Mouse (Mus musculus): ENCODE results near the gene Arhgap9. TPM values are rescaled to one million over a fixed set of nuclear protein-coding genes. Genes with fewer than 3 reads are reported as not detected.
A peak's percentile ranks its signal among the peaks of the same experiment; 100 is the strongest.

Gene Arhgap9
- polyA plus RNA-seq, 1 experiment: 11.2 TPM

DNA sequence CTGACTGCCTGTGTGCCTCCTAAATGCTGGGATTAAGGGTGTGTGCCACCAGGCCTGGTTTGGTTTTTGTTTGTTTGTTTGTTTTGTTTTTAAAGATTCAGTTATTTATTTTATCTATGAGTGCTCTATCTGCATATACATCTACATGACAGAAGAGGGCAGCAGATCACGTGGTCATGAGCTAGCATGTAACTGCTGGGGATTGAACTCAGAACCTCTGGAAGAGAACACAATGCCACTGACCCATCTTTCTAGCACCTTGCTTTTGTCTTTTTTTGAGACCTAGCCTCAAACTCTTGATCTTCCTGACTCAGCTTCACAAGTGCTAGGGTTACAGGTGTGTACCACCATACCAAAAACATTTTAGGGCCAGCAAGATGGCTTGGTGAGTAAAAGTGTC, 13.5 kb downstream of the Arhgap9 start:
- Histone ChIP-seq H3K36me3 (ENCODE audit: control insufficient read depth, insufficient read depth, low read length) (no peaks in the 10 kb centered on the region), H3K4me3 (ENCODE audit: low read depth, low read length) (no peak overlapping the region), H3K27me3 (ENCODE audit: control insufficient read depth, insufficient read depth, low read length) (peaks cover 20% of the 10 kb centered on the region), H3K4me1 (ENCODE audit: control insufficient read depth, insufficient read depth, insufficient read length, low read length) (peaks cover 3% of the 10 kb centered on the region), H3K27ac (ENCODE audit: insufficient read depth, low read depth, low read length) (no peak overlapping the region)
- TF ChIP-seq POLR2A (IDR thresholded peaks at IDR 0.05; ENCODE audit: low read depth, low read length) (no peak), CTCF (IDR thresholded peaks at IDR 0.05; ENCODE audit: extremely low read depth, insufficient read length, insufficient replicate concordance, low read depth, low read length) (no peak)
- WGBS: 29% methylated on average over 1 of the region's 1 CpGs

DNA sequence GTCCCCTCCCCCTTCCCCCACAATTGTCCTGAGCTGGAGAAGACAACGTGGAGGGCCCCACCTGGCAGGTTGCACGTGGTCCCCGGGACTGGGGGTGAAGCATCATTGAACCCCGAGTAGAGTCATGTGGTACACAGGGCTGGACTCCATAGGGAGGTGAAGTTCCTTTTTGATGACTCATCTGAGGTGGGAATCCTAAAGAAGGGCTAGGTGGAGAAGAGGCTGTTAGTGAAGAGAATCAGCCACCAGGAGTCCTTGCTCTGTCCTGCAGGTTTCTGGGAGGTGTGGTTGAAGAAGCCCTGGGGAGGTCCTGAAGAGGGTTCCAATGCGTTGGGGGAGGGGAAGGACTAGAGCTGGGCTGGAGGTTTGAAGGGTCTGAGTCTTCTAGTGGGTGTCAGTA, 15.2 kb downstream of the Arhgap9 start:
- WGBS: 41% methylated on average over 5 of the region's 5 CpGs
- Histone ChIP-seq H3K4me1 (ENCODE audit: control insufficient read depth, insufficient read depth, insufficient read length, low read length) (peaks cover 5% of the 10 kb centered on the region), H3K27ac (ENCODE audit: insufficient read depth, low read depth, low read length) (no peak overlapping the region), H3K4me3 (ENCODE audit: low read depth, low read length) (no peak overlapping the region), H3K36me3 (ENCODE audit: control insufficient read depth, insufficient read depth, low read length) (no peaks in the 10 kb centered on the region), H3K27me3 (ENCODE audit: control insufficient read depth, insufficient read depth, low read length) (peaks cover 33% of the 10 kb centered on the region)
- TF ChIP-seq CTCF (IDR thresholded peaks at IDR 0.05; ENCODE audit: extremely low read depth, insufficient read length, insufficient replicate concordance, low read depth, low read length) (no peak), POLR2A (IDR thresholded peaks at IDR 0.05; ENCODE audit: low read depth, low read length) (no peak)

DNA sequence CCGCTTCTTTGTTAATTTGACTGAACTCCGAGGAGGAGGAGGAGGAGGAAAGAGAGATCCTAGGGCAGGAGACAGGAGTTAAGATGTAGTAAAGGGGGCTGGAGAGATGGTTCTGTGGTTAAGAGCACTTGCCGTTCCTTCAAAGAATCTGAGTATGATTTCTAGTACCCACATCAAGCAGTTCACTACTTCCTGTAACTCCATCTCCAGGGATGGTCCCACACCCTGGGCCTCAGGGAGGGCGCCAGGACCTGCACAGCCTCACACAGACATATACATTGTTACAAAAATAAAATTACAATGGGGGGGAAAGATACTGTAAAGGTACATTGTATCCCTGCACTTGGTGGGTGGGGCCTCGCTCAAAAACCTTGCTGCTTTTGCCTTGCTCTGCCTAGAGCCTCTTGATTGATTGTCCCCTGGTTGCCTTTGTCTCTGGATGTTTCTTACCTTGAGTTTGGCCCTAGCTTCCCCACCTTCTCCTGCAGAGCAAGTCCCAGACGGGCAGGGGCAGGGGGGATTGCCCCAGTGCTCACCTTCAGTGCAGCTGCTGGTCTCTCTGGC, 15.9 kb downstream of the Arhgap9 start:
- WGBS: 74% methylated on average over 6 of the region's 6 CpGs
- peaks cover 32% of the 10 kb centered on the region for H3K27me3 ChIP-seq (ENCODE audit: control insufficient read depth, insufficient read depth, low read length)
- no peak overlapping the region for H3K4me3 ChIP-seq (ENCODE audit: low read depth, low read length)
- no peaks in the 10 kb centered on the region for H3K36me3 ChIP-seq (ENCODE audit: control insufficient read depth, insufficient read depth, low read length)
- H3K4me1 ChIP-seq (ENCODE audit: control insufficient read depth, insufficient read depth, insufficient read length, low read length): peaks cover 8% of the 10 kb centered on the region
- no peak overlapping the region for H3K27ac ChIP-seq (ENCODE audit: insufficient read depth, low read depth, low read length)
- TF ChIP-seq POLR2A (IDR thresholded peaks at IDR 0.05; ENCODE audit: low read depth, low read length) (no peak), CTCF (IDR thresholded peaks at IDR 0.05; ENCODE audit: extremely low read depth, insufficient read length, insufficient replicate concordance, low read depth, low read length) (no peak)

DNA sequence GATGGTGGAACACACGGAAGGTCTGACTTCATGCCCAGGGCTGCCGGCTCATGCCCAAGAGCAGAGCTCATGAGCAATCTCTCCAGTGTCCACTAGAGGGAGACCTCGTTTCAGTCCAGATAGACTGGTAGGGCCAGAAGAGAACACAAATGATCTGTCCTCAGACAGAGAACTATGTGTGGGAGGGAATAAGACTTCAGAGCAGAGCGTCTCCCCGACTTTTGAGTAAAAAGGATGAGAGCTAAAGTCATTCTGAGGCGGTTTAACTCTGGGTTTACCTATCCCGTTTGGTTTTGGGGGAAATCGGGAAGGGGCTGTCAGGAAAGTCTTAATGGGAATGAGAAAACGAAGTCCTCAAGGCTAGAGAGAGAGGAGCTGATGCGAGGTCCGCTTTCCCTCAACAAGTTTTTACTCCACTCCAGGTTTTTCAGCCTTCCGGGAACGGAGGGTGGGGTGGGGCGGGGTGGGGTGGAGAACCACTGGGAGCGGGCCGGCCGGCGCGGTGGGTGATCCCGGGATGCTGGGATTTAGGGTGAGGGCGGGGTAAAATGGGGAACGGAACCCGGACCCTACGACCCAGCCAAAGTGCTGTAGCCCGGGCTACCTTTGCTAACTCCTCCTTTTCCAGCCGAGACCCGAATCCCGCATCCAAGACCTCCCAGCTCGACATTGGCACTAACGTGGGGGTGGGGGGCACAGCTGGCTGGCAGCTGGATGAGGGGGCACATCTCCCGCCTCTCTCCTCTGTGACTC, 17.3 kb downstream of the Arhgap9 start:
- WGBS: under 1% methylated on average over 31 of the region's 31 CpGs
- peaks cover 32% of the 10 kb centered on the region for H3K27me3 ChIP-seq (ENCODE audit: control insufficient read depth, insufficient read depth, low read length)
- TF ChIP-seq CTCF (IDR thresholded peaks at IDR 0.05; ENCODE audit: extremely low read depth, insufficient read length, insufficient replicate concordance, low read depth, low read length) (peak; percentile 75; the same call in 1 of the 2 replicates), POLR2A (IDR thresholded peaks at IDR 0.05; ENCODE audit: low read depth, low read length) (no peak)
- peak overlapping the region; percentile 60 for H3K4me3 ChIP-seq (ENCODE audit: low read depth, low read length)
- peak overlapping the region; percentile 67 for H3K27ac ChIP-seq (ENCODE audit: insufficient read depth, low read depth, low read length)
- H3K36me3 ChIP-seq (ENCODE audit: control insufficient read depth, insufficient read depth, low read length): no peaks in the 10 kb centered on the region
- H3K4me1 ChIP-seq (ENCODE audit: control insufficient read depth, insufficient read depth, insufficient read length, low read length): peaks cover 8% of the 10 kb centered on the region

DNA sequence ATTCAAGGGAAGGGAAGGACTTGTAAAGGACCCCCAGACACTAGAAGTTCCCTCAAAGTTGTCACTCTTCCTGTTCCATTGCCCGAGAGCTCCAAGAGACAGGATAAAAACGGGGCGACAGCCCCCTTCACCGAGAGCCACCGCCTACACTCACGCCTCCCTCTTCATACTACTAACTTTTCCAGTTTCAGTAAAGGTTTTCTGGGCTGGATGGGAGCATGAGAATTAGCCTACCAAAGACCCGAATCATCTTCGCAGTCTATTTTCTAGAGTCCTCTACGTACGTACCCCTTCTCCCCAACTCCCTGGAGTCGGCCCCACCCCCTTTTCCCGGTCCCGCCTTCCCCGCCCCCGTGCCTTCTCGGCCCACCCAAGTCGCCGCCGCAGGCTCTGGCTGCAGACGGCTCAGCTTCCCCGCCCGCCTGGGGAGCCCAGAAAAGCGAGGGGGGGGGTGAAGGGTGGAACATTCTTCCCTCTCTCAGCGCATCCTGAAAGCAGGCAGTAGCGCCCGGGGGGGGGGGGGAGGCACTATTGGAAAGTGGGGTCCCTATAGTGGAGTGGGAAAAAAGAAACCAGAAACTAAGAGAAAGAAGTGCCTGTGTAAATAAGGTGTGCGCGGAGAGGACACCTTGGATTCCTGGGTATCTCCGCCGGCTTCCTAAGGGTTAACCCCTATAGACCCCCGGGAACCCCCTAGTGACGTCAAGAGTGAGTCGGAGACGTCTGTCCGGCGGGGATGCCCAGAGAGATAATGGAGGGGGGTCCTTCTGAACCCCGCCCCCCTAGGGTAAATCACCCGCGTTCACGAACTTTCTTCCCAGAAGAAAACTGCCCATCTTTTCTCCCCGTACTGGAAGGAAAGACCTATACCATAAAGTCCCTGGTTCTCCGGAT, 18.2 kb downstream of the Arhgap9 start:
- no peak for TF ChIP-seq CTCF (IDR thresholded peaks at IDR 0.05; ENCODE audit: extremely low read depth, insufficient read length, insufficient replicate concordance, low read depth, low read length)
- TF ChIP-seq POLR2A (IDR thresholded peaks at IDR 0.05; ENCODE audit: low read depth, low read length): no peak

DNA sequence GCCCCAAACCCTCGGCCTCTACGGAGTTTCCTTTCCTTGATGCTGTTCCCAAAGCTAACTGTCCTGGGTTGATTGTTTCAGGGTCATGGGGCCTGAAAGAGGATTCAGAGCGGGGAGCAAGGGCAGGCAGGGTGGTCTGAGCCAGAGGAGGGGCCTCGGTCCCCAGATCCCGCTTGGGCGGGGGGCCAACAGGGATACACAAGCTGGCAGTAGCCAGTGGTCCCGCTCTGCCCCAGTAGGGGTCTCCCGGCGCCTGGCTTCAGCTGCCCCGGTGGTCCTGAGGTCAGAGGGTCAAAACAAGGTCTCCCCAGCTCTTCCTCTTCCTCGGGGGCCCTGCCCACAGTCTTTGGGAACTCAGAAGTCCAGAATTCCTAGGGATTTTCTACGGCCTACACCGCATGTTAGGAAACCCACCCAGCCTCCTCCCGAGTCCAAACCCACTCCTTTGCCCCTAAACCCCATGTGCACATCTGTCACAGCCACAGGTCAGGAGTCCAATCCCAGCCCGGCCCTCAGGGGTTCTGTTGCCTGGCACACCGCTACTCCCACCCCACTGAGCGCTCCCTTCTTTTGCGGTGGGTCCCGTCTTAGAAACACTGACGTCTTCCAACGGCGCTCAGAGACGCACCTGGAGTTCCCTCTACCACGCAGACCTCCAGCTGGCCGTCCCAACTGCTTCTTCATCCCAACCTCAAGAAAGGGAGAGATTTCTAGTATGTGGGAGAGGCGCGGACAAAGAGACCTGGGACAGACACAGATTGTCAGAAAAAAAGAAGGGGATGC, 19.0 kb downstream of the Arhgap9 start:
- Histone ChIP-seq H3K36me3 (ENCODE audit: control insufficient read depth, insufficient read depth, low read length) (no peaks in the 10 kb centered on the region), H3K4me1 (ENCODE audit: control insufficient read depth, insufficient read depth, insufficient read length, low read length) (peaks cover 8% of the 10 kb centered on the region), H3K27me3 (ENCODE audit: control insufficient read depth, insufficient read depth, low read length) (peaks cover 32% of the 10 kb centered on the region), H3K4me3 (ENCODE audit: low read depth, low read length) (peak overlapping the region; percentile 60), H3K27ac (ENCODE audit: insufficient read depth, low read depth, low read length) (peak overlapping the region; percentile 37; the same call in 1 of the 2 replicates)
- WGBS: 5% methylated on average over 27 of the region's 27 CpGs
- TF ChIP-seq POLR2A (IDR thresholded peaks at IDR 0.05; ENCODE audit: low read depth, low read length): no peak
- TF ChIP-seq CTCF (IDR thresholded peaks at IDR 0.05; ENCODE audit: extremely low read depth, insufficient read length, insufficient replicate concordance, low read depth, low read length): no peak

More for the DNA sequence above, 18.2 kb downstream of the Arhgap9 start:
- Histone ChIP-seq H3K4me3 (ENCODE audit: low read depth, low read length) (peak overlapping the region; percentile 60), H3K27me3 (ENCODE audit: control insufficient read depth, insufficient read depth, low read length) (peaks cover 32% of the 10 kb centered on the region), H3K36me3 (ENCODE audit: control insufficient read depth, insufficient read depth, low read length) (no peaks in the 10 kb centered on the region), H3K4me1 (ENCODE audit: control insufficient read depth, insufficient read depth, insufficient read length, low read length) (peaks cover 8% of the 10 kb centered on the region), H3K27ac (ENCODE audit: insufficient read depth, low read depth, low read length) (peak overlapping the region; percentile 67)
- under 1% methylated on average over 42 of the region's 42 CpGs for WGBS

All from small intestine, adult 2 months (tissue).